Mouse (Mus musculus): ENCODE results near the gene Adprh. TPM values are rescaled to one million over a fixed set of nuclear protein-coding genes. Genes with fewer than 3 reads are reported as not detected.

The Adprh gene
- total and polyA plus RNA-seq, 3 experiments = 37.2 to 133 (median 49.4) TPM

- no peak for DNase-seq
Observed at GRCm38 (mm10) chr16:38398266-38398665, 54.2 kb downstream of the Adprh start.

GRCm38 (mm10) chr16:38396155-38396554 lies 56.3 kb downstream of the Adprh start:
- DNase-seq = peak; percentile 94

- peak; percentile 14 for DNase-seq
Observed at GRCm38 (mm10) chr16:38395060-38395730, 57.3 kb downstream of the Adprh start.

GRCm38 (mm10) chr16:38394191-38394618 lies 58.3 kb downstream of the Adprh start:
- DNase-seq = peak; percentile 23

Other genes starting within 250 kb of the Adprh start
- under 1 TPM in 1 of 2 experiments, not detected in 1; 0.20 TPM for gene Nr1i2, start 157.9 kb downstream of the Adprh start, total RNA-seq (2021)
- not detected in 2 replicates for gene Nr1i2, start 157.9 kb downstream of the Adprh start, polyA plus RNA-seq (2012; rRNA removed)
- under 1 TPM; 0.37 to 0.97 TPM for gene Maats1, start 110.6 kb downstream of the Adprh start, total RNA-seq (2021)
- 0.04 TPM in 1 of 2 replicates, not detected in the other for gene Maats1, start 110.6 kb downstream of the Adprh start, polyA plus RNA-seq (2012; rRNA removed)
- gene Cox17, start 105.7 kb downstream of the Adprh start, total RNA-seq (2021) = 100 to 1,000 TPM; 223 to 312 TPM
- gene Cox17, start 105.7 kb downstream of the Adprh start, polyA plus RNA-seq (2012; rRNA removed) = 34.7 and 43.0 TPM in 2 replicates
- gene Gm21987, start 105.7 kb downstream of the Adprh start, total RNA-seq (2021) = under 1 TPM in 1 of 2 experiments, not detected in 1; 0.93 TPM
- gene Gm21987, start 105.7 kb downstream of the Adprh start, polyA plus RNA-seq (2012; rRNA removed) = 4.4 TPM in 1 of 2 replicates, not detected in the other
- 1 to 10 TPM; 1.4 to 3.6 TPM for gene Popdc2, start 90.5 kb downstream of the Adprh start, total RNA-seq (2021)
- gene Popdc2, start 90.5 kb downstream of the Adprh start, polyA plus RNA-seq (2012; rRNA removed) = 2.3 and 2.9 TPM in 2 replicates
- gene Pla1a, start 19.6 kb downstream of the Adprh start, total RNA-seq (2021) = 10 to 100 TPM; 17.0 to 36.7 TPM
- gene Pla1a, start 19.6 kb downstream of the Adprh start, polyA plus RNA-seq (2012; rRNA removed) = 12.3 and 21.0 TPM in 2 replicates
- gene Cd80, start 2.9 kb upstream of the Adprh start, total RNA-seq (2021) = 1 to 10 TPM in 1 of 2 experiments, under 1 TPM in 1; 0.37 to 1.1 TPM
- 0.10 TPM in 1 of 2 replicates, not detected in the other for gene Cd80, start 2.9 kb upstream of the Adprh start, polyA plus RNA-seq (2012; rRNA removed)
- 10 to 100 TPM; 39.2 to 53.9 TPM for gene Timmdc1, start 70.0 kb upstream of the Adprh start, total RNA-seq (2021)
- 95.2 and 97.4 TPM in 2 replicates for gene Timmdc1, start 70.0 kb upstream of the Adprh start, polyA plus RNA-seq (2012; rRNA removed)
- 10 to 100 TPM; 28.5 to 34.6 TPM for gene Poglut1, start 97.6 kb upstream of the Adprh start, total RNA-seq (2021)
- gene Poglut1, start 97.6 kb upstream of the Adprh start, polyA plus RNA-seq (2012; rRNA removed) = 11.8 and 13.8 TPM in 2 replicates
- 10 to 100 TPM; 60.4 to 72.1 TPM for gene Tmem39a, start 106.0 kb upstream of the Adprh start, total RNA-seq (2021)
- 50.7 and 64.9 TPM in 2 replicates for gene Tmem39a, start 106.0 kb upstream of the Adprh start, polyA plus RNA-seq (2012; rRNA removed)